Mouse (Mus musculus) cerebellum, postnatal 14 days (tissue): ENCODE results near the gene Fkbp11.

Experiments
- DNase-seq, 2 experiments: peaks; one replicate each; pipeline ENCODE4 v3.0.0; 2021; ENCODE audit warnings: mixed read lengths in 2 of 2

Fkbp11 gene

DNA sequence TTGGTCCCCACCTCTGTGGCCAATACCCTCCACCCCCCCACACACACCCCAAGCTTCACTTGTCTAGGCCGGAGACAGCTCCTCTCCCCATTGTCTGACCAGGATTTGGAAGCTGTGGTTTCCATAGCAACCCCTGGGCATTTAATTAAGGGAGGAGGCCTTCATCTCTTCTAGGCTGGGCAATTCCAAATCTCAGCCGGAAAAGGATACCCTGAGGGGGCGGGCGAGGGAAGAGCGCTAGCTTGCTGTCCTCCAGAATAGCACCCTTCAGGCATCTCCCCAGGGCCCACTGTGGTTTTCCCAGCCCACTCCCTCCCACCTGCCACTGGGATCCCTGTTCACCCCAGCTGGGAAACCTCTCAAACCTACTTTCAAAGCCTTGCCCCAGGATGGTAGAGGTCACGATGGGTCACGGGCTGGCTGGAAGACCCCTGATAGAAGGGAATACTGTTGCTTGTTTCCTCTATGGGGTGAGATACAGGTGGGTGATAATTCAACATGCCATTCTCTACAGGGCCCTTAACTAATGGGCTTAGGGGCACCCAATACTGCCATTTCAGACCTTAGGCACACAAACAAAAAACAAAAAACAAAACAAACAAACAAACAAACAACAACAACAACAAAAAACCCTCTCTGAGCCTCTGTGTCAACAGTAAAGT is 36.4 kb downstream of the Fkbp11 start:
- no peak for DNase-seq

DNA sequence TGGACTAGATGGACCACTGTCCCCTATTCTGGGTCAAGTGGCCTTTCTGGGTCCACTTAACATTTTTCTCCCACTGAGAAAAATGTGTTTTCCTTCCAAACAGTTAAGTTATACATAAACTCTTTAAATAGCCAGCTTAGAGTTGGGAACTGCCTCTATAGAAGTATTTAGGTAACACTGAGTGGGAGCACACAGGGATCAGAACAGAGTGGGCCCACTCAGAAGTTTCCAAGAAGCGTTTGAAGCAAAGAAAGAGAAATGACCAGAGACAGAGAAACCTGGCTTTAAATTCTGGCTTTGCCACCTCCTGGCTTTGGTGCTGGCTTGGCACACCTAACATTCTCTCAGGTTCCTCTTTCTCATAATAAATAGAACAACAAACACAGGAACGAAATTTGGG is 38.3 kb downstream of the Fkbp11 start:
- DNase-seq = no peak

DNA sequence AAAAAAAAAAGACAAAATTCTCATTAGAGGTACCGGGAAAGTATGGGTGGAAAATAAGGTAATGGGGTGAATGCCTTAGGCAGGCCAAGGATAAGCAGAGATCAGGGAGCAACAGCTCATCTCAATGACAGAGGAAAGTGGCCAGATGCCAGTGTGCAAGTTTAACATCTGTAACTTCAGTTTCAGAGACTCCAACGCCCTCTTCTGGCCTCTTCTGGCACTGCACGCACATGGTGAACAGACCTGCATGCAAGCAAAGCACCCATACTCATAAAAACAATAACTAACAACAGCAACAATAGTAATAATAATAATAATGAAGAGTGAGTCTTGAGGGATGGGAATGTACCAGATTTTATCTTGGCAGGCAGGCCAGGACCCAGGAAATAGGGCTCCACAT is 42.1 kb downstream of the Fkbp11 start:
- peak in 1 of 2 experiments; percentile 44 for DNase-seq

DNA sequence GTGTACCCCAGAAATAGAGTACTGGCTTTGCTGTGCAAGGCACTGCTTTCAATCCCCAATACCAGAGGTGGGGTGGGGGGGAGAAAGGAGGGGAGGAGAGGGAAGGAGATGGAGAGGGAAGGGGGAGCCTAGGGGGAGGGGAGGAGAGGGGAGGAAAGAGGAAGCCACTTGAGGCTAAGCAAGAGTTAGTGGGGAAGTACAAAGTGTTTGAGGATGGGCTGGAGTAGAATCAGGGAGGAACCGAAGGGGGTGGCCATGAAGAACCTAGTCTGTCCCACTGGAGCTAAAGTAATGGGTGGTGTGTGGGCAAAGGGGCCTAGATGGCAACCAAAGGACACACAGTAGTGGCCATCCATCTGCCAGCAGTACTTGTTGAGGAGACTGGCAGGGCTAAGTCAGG is 44.3 kb downstream of the Fkbp11 start:
- DNase-seq = no peak

DNA sequence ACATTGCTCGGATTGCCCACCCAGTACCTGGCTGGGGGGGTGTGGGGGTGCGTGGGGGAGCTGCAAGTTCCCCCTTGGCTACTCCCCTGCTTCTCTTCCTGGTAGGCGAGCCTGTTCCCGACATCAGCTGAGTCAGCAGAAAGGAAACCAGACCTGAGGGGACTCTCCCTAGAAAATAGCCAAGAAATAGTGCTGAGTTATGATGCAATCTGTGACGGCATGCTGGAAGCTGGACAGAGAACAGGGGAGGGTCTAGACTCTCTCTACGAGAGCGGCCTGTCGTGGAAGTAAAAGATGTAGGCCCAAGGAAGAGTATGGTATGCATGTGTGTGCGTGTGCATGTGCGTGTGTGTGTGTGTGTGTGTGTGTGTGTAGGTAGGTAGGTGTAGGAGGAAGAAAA is 44.8 kb downstream of the Fkbp11 start:
- DNase-seq = no peak

DNA sequence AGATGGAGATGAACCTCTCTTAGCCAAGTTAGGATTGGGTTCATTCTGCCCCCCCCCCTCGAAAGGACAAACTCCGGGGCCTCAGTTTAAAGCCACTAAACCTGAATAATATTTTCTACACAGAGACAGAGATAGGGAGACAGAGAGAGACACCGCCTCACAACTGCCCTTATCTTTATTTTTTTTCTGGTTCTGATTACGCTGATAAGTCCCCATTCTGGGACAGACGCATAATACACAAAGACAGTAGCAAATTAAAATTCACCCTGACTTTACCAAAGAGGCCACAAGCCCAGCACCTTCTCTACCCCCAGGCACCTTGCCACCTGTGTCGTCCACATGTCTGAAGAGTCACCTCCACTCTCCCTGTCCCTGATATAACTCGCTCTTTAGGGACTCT is 46.4 kb downstream of the Fkbp11 start:
- no peak for DNase-seq

DNA sequence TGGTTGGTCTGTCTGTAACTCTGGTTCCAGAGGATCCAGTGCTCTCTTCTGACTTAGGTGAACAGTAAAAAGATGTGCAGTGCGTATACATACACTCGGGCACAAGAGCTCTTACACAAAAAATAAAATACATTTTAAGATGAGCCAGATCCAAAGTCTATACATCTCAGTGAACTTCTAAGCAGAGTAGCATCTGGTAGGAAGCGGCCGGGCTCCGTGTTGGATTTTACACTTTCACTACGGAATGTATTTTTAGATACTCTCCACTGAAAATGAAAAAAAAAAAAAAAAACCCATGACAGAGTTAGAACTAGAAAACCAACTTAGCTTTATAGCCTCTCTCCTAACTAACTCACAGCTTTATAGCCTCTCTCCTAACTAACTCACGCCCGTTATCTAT is 47.3 kb downstream of the Fkbp11 start:
- DNase-seq = no peak

DNA sequence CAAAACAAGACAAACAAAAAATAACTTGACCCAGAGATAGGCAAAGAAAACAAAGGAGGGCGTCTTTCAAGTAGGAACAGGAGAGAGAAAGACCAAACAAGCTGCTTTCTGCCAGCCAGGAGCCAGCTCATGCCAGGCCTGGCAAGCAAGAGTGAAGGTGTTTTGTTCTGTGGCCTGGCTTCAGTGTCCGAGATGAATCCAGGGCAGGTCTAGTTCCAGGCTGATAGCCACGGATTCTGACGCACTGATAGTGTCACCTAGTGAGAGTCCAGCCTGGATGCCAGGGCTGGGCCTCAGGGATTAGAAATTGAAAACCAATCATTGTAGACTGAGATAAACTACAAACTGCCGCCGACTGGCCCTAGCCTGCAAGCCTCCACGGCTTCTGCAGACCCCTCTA is 50.0 kb downstream of the Fkbp11 start:
- DNase-seq = no peak

DNA sequence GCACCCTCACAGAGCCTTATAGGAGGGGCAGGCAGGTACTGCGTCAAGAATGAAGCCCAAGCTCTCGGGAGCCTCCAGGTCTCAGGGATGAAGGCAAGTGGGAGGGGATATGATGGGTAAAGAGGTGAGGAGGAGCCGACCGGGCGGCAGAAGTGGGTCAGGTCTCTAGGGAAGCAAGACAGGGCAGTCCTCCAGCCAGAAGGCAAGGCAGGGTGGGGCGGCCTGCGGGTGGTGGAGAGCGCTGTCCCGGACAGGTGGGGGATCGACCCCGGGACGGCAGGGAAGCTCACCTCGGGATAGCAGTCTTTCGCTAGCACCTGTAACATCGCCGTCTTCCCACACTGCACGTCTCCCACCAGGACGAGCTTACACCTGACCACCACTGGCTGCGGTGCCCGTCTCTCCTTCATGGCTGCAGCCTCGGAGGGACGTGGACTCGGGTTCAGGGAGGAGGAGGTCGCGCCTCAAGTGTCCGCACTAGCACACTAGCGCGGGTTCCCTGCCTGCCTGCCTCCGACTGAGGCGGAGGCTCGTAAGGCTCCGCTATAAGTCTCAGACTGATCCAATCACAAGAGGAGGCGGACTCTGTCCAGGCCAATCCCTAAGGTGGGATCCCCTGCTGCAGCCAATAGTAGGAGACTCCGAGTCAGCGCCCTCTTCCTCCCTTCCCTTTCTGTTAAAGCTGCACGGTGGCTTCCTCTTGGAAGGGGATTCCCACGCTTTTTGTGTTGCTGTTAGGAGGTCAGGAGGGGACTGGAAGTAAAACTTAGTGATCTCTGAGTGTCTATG is 50.9 kb downstream of the Fkbp11 start, which contains the start of gene Rnd1:
Gene Rnd1, minus strand, starts transcription at position 522 of the 789 bp plus-strand sequence.
- DNase-seq = peak; percentile 88

DNA sequence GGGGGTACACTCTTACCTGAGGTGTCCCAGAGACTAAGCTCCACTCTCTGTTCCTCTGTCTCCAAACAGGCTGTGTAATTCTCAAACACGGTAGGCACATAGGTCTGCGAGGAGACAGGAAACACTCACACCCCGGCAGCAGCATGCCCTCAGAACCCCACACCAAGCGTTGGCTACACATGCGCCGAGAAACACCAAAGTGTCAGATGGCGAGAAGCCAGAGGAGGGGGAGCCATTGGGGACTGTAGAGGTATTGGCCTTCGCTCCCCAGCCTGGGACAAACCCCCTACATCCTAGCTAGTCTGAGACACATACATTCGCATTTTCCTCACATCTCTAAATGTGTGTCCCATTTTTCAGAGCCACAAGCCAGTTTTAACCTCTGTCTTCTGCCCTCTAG is 51.5 kb downstream of the Fkbp11 start:
- DNase-seq = peak; percentile 62 to 71

DNA sequence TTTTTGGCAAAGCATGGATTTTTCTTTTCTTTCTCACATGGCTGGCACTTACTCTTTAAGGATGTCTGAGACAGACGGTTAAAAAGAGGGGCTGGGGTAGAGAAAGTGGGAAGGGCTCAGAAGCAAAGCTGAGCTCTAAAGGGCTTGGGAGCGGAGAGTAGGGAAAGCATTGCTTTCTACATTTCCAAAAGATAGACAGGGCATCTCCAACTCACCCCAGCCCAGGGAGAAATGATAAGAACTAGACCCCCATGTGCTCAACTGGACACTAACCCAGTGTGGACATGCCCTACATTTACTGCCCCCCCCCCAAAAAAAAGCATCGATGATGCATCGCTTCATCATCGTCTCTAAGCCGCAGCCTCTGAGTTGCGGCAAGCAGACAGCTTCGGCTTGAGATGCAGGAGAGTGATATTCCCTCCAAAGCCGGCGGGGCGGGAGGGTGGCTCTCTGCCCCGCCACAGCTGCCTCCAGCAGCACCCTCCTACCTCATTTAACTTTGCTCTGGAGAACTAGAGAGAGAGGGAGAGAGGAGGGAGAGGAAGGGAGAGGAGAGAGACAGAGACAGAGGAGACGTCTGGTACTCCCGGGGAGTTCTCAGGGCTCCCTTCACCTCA is 52.3 kb downstream of the Fkbp11 start:
- no peak for DNase-seq

DNA sequence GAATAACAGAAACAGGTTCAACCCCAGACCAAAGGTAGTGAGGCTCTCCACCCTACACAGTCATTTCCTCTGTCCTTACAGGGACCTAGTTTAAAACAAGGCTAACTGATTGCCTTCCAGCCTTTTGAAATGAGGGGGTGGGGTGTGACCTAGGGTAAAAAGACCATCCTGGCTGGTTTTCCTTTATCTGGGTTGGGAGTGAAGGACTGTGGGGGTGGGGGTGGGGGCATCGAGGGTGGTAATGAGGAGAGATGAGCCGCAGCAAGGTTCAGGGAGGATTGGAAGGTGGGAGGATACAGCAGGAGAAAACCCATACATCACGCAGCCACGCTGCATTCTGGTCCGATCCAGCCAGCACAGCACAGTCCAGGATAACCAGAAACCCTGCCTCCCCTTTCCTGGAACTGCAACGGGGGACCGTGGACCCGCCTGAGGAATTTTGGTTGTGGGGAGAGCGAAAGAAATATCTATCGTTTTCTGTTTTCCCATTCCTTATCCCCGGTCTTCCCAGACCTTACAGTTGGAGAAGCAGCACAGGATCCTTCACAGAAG is 52.9 kb downstream of the Fkbp11 start:
- DNase-seq = no peak
